Mouse (Mus musculus) forebrain, embryonic 16.5 days (tissue): ENCODE measurements at regions not wholly inside any gene's neighbourhood (a gene's known extent, or its start where the extent isn't known, plus 50 kb on each side); places are given as distances from the start of the nearest gene placed in this dataset.

Experiments used
- ATAC-seq: fragments of 200-750 bp; cut with Nextera tagmentation; 2 replicates; pipeline ENCODE4 v1.8.0; 2017; ENCODE audit warnings: mild to moderate bottlenecking, moderate library complexity
- H3K27ac ChIP-seq: fragments of 300-500 bp; sonication (generic); 2 replicates; pipeline ENCODE4 v1.5.1; 2014; ENCODE audit warnings: low read length, control low read depth
- H3K27me3 ChIP-seq: fragments of 300-500 bp; sonication (generic); replicated peaks from 2 replicates; pipeline ENCODE4 v1.6.1; 2014; ENCODE audit warnings: low read length; ENCODE audit not compliant: control insufficient read depth, insufficient read depth
- H3K36me3 ChIP-seq: fragments of 300-500 bp; sonication (generic); 2 replicates; pipeline ENCODE4 v1.6.1; 2014; ENCODE audit not compliant: control insufficient read depth, insufficient read depth
- H3K4me1 ChIP-seq: fragments of 300-500 bp; sonication (generic); replicated peaks from 2 replicates; pipeline ENCODE4 v1.6.1; 2014; ENCODE audit warnings: low read length; ENCODE audit not compliant: control insufficient read depth, insufficient read depth
- H3K4me2 ChIP-seq: fragments of 300-500 bp; sonication (generic); 2 replicates; pipeline ENCODE4 v1.6.1; 2014; ENCODE audit warnings: mild to moderate bottlenecking, low read length, control low read depth
- H3K4me3 ChIP-seq: fragments of 300-500 bp; sonication (generic); replicated peaks from 2 replicates; pipeline ENCODE4 v1.5.1; 2014; ENCODE audit warnings: mild to moderate bottlenecking, low read length, control low read depth
- H3K9ac ChIP-seq: fragments of 300-500 bp; sonication (generic); replicated peaks from 2 replicates; pipeline ENCODE4 v1.6.1; 2014; ENCODE audit warnings: low read depth, low read length, control low read depth
- H3K9me3 ChIP-seq: fragments of 300-500 bp; sonication (generic); 2 replicates; pipeline ENCODE4 v1.6.1; 2016; ENCODE audit warnings: low read length; ENCODE audit not compliant: control insufficient read depth
- WGBS: fragments of 180-500 bp; shearing (Covaris S2); extraction: QIAGEN DNeasy Blood & Tissue Kit; methylation state at CpG from one replicate; pipeline ENCODE4 v1.1.7; 2014; 5-methylcytosine and 5-hydroxymethylcytosine counted together

- Histone ChIP-seq H3K9ac (no peak overlapping the region), H3K4me2 (no peak overlapping the region)
Observed at GRCm38 (mm10) chr4:58632696-58633095, 79.0 kb upstream of the Lpar1 start.

GRCm38 (mm10) chr4:58631415-58631814 lies 77.7 kb upstream of the Lpar1 start:
- no peak overlapping the region for H3K4me2 ChIP-seq
- no peaks in the 10 kb centered on the region for H3K9me3 ChIP-seq
- H3K4me1 ChIP-seq, result no peaks in the 10 kb centered on the region
- no peak overlapping the region for H3K9ac ChIP-seq
- ATAC-seq, result no peak
- no peaks in the 10 kb centered on the region for H3K36me3 ChIP-seq
- WGBS, result 71% methylated on average over 4 of the region's 4 CpGs
- no peak overlapping the region for H3K4me3 ChIP-seq
- H3K27me3 ChIP-seq, result no peaks in the 10 kb centered on the region
- no peak overlapping the region for H3K27ac ChIP-seq

More at GRCm38 (mm10) chr4:58632696-58633095, 79.0 kb upstream of the Lpar1 start:
- H3K27ac ChIP-seq, result no peak overlapping the region
- WGBS, result 88% methylated on average over 1 of the region's 1 CpGs
- no peak overlapping the region for H3K4me3 ChIP-seq
- no peaks in the 10 kb centered on the region for H3K4me1 ChIP-seq
- no peaks in the 10 kb centered on the region for H3K36me3 ChIP-seq
- no peaks in the 10 kb centered on the region for H3K9me3 ChIP-seq
- H3K27me3 ChIP-seq, result no peaks in the 10 kb centered on the region
- ATAC-seq, result no peak

- ATAC-seq, result no peak
- Histone ChIP-seq H3K4me3 (no peak overlapping the region), H3K27ac (no peak overlapping the region)
Observed at GRCm38 (mm10) chr4:58627021-58627420, 73.3 kb upstream of the Lpar1 start.

DNA sequence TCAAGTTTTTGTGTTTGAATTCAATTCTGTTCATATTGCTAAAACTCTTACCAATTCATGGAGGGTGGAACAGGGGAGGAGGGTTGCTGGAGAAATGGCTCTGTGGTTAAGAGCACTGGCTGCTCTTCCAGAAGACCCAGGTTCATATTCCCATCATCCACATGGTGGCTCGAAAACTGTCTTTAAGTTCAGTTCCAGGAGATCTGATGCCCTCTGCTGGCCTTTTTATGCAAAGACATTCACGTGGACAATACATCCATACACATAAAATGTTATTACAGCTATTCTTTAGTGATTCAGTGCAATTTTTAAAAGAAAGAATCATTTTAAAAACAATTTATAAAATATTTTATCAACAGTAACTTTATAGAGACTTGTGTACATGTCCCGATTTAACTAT lies 70.4 kb upstream of the Lpar1 start:
- Histone ChIP-seq H3K9me3 (no peaks in the 10 kb centered on the region), H3K27me3 (no peaks in the 10 kb centered on the region), H3K4me3 (no peak overlapping the region), H3K4me2 (no peak overlapping the region), H3K4me1 (no peaks in the 10 kb centered on the region), H3K27ac (no peak overlapping the region), H3K9ac (no peak overlapping the region), H3K36me3 (no peaks in the 10 kb centered on the region)
- 74% methylated on average over 3 of the region's 3 CpGs for WGBS
- ATAC-seq, result no peak

More at GRCm38 (mm10) chr4:58627021-58627420, 73.3 kb upstream of the Lpar1 start:
- H3K4me1 ChIP-seq, result no peaks in the 10 kb centered on the region
- no peak overlapping the region for H3K4me2 ChIP-seq
- H3K9ac ChIP-seq, result no peak overlapping the region
- no peaks in the 10 kb centered on the region for H3K27me3 ChIP-seq
- 62% methylated on average over 7 of the region's 7 CpGs for WGBS
- H3K9me3 ChIP-seq, result no peaks in the 10 kb centered on the region
- H3K36me3 ChIP-seq, result no peaks in the 10 kb centered on the region

- H3K4me3 ChIP-seq, result no peak overlapping the region
- 91% methylated on average over 3 of the region's 3 CpGs for WGBS
- H3K4me2 ChIP-seq, result no peak overlapping the region
- ATAC-seq, result no peak
- H3K36me3 ChIP-seq, result no peaks in the 10 kb centered on the region
- no peaks in the 10 kb centered on the region for H3K27me3 ChIP-seq
- H3K27ac ChIP-seq, result no peak overlapping the region
- no peak overlapping the region for H3K9ac ChIP-seq
- no peaks in the 10 kb centered on the region for H3K9me3 ChIP-seq
- no peaks in the 10 kb centered on the region for H3K4me1 ChIP-seq
Observed at GRCm38 (mm10) chr4:58620641-58621040, 66.9 kb upstream of the Lpar1 start.

- H3K9me3 ChIP-seq, result no peaks in the 10 kb centered on the region
- H3K36me3 ChIP-seq, result no peaks in the 10 kb centered on the region
- no peaks in the 10 kb centered on the region for H3K27me3 ChIP-seq
- no peak overlapping the region for H3K4me3 ChIP-seq
- no peaks in the 10 kb centered on the region for H3K4me1 ChIP-seq
- no peak overlapping the region for H3K9ac ChIP-seq
- no peak overlapping the region for H3K27ac ChIP-seq
- H3K4me2 ChIP-seq, result no peak overlapping the region
- ATAC-seq, result no peak
- 92% methylated on average over 3 of the region's 3 CpGs for WGBS
Observed at GRCm38 (mm10) chr4:58617261-58617660, 63.6 kb upstream of the Lpar1 start.

- WGBS, result 40% methylated on average over 6 of the region's 6 CpGs
- ATAC-seq, result no peak
Observed at GRCm38 (mm10) chr4:58613536-58613935, 59.8 kb upstream of the Lpar1 start.

DNA sequence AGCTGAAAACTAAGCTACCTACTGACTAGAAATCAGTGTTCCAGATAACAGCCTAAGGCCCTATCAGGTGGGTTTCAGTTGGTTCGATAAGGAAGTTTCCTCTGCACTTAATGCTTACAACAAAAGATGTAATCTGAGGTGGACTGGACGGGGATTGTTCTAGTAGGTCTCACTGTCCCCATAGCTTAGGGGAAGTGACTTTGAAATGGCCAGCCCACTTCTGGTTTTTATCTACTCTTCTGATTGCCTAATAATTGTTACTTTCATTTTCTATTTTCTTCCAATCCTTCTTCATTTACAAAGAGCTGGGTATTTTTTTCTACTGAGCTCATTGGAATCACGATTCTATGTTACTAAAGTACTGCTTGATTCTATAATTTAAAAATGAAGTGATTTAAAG lies 59.3 kb upstream of the Lpar1 start:
- no peaks in the 10 kb centered on the region for H3K27me3 ChIP-seq
- H3K4me3 ChIP-seq, result no peak overlapping the region
- H3K27ac ChIP-seq, result no peak overlapping the region
- peaks cover 3% of the 10 kb centered on the region; the same call in 1 of the 2 replicates for H3K9me3 ChIP-seq
- H3K36me3 ChIP-seq, result no peaks in the 10 kb centered on the region
- no peak for ATAC-seq
- no peak overlapping the region for H3K9ac ChIP-seq
- H3K4me1 ChIP-seq, result no peaks in the 10 kb centered on the region
- WGBS, result 88% methylated on average over 3 of the region's 3 CpGs
- no peak overlapping the region for H3K4me2 ChIP-seq

More at GRCm38 (mm10) chr4:58613536-58613935, 59.8 kb upstream of the Lpar1 start:
- Histone ChIP-seq H3K27me3 (no peaks in the 10 kb centered on the region), H3K4me1 (no peaks in the 10 kb centered on the region), H3K9ac (no peak overlapping the region), H3K9me3 (no peaks in the 10 kb centered on the region), H3K4me2 (no peak overlapping the region), H3K36me3 (no peaks in the 10 kb centered on the region), H3K4me3 (no peak overlapping the region), H3K27ac (no peak overlapping the region)

DNA sequence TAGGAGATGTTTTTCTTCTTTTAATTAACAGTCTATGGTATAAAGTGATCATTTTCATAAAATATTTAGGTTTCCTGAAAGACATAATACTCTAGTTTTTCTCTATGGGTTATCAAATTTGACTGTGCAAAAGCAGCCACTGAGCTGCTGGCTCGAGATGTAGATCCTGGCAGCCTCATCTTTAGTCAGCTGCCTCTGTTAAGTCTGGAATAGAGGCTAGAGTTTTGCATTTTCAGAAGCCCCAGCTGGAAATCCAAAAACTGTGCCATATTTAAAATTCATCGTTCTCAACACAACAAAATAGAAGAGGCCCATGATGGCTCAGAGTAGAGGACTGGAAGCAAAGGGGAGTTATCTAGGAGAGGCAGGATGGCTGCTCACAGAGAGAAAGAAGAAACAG lies 53.8 kb upstream of the Lpar1 start:
- H3K4me3 ChIP-seq, result no peak overlapping the region
- no peak overlapping the region for H3K9ac ChIP-seq
- no peaks in the 10 kb centered on the region for H3K36me3 ChIP-seq
- peaks cover 3% of the 10 kb centered on the region; the same call in 1 of the 2 replicates for H3K9me3 ChIP-seq
- no peak for ATAC-seq
- WGBS, result 81% methylated on average over 2 of the region's 2 CpGs
- H3K27ac ChIP-seq, result no peak overlapping the region
- H3K27me3 ChIP-seq, result no peaks in the 10 kb centered on the region
- H3K4me1 ChIP-seq, result no peaks in the 10 kb centered on the region
- no peak overlapping the region for H3K4me2 ChIP-seq

- WGBS, result 88% methylated on average over 3 of the region's 3 CpGs
Observed at GRCm38 (mm10) chr4:58605941-58606340, 52.2 kb upstream of the Lpar1 start.

More at GRCm38 (mm10) chr4:58605941-58606340, 52.2 kb upstream of the Lpar1 start:
- no peak for ATAC-seq
- no peak overlapping the region for H3K9ac ChIP-seq
- H3K4me1 ChIP-seq, result no peaks in the 10 kb centered on the region
- no peak overlapping the region for H3K4me2 ChIP-seq
- H3K27me3 ChIP-seq, result no peaks in the 10 kb centered on the region
- H3K4me3 ChIP-seq, result no peak overlapping the region
- no peaks in the 10 kb centered on the region for H3K36me3 ChIP-seq
- no peak overlapping the region for H3K27ac ChIP-seq
- peaks cover 3% of the 10 kb centered on the region; the same call in 1 of the 2 replicates for H3K9me3 ChIP-seq
